ENCODE assay signal across 14 mouse cellular contexts in the genomic region with DNA sequence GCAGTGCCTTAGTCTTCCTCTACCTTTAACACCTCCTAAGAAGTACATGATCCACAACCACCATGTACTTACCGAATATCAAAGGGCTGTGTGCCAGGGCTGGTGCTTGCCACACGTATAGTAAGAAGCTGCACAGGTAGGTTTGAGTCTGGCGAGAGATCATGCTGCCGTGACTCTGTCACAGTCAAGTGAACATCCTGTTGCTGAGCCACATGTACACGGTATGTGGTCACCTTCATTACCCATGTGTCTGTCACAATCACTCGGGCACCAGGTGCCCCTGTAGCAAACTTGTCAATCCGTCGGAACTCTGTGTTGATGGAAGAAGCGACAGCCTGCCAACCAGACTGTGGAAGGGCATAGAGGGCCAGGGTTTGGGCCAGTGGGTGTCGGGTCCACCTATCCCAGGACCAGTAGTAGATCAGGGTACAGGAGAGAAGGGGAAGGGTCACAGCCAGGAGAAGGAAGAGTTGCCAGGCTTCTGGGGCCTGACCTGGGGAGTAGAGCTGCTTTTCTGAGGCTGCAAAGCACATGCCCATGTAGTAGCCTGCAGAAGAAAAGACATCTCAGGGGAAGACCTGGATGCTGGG. TPM values are rescaled to one million over a fixed set of nuclear protein-coding genes. Genes with fewer than 3 reads are reported as not detected.
DNase-seq lines count a peak whose midpoint lies in the region; ATAC-seq and TF ChIP-seq lines count a peak whose summit lies in the region.
"Had no signal": no experiment of that assay in that cellular context is flagged by ENCODE, and none has a peak within 500 bp of the region (broad histone marks: within the 10 kb centered on the region; RNA-seq: fewer than 3 reads in every experiment).

No protein-coding gene starts in this region.

- no peak for TF ChIP-seq CTCF in gastrocnemius, adult 2 months (IDR thresholded peaks at IDR 0.05)
- TF ChIP-seq CTCF in layer of hippocampus, adult 2 months (conservative IDR thresholded peaks at IDR 0.05), result no peak
- no peak for TF ChIP-seq CTCF in stomach, postnatal 0 days (IDR thresholded peaks at IDR 0.05; ENCODE audit: low read depth)

- H3K4me1 ChIP-seq in stomach, embryonic 15.5 days, result peaks cover 33% of the 10 kb centered on the region
- 0 out of 2 replicates have a peak, but pooled peaks cover 4% of the 10 kb centered on the region for H3K4me1 ChIP-seq in stomach, postnatal 0 days (replicated peaks; ENCODE audit: control insufficient read depth, insufficient read depth)

- ATAC-seq in stomach, embryonic 15.5 days (ENCODE audit: insufficient read depth, low FRiP score, low read depth), result no peak
- no peak for ATAC-seq in stomach, postnatal 0 days (ENCODE audit: low FRiP score, low TSS enrichment)
- ATAC-seq: CD4-positive, CD25-positive, alpha-beta regulatory T cell, adult 4 months had no signal

- H3K9me3 ChIP-seq in stomach, embryonic 15.5 days, result no peaks in the 10 kb centered on the region
- H3K9me3 ChIP-seq in stomach, postnatal 0 days (ENCODE audit: control insufficient read depth, low read length), result no peaks in the 10 kb centered on the region
- H3K9me3 ChIP-seq: hindbrain, embryonic 12.5 days had no signal

- WGBS in stomach, embryonic 15.5 days, result 90% methylated on average over 10 of the region's 10 CpGs
- WGBS in stomach, postnatal 0 days, result 95% methylated on average over 10 of the region's 10 CpGs

- peak overlapping the region; percentile 84 for H3K4me3 ChIP-seq in gastrocnemius, adult 2 months
- H3K4me3 ChIP-seq in layer of hippocampus, adult 2 months, result no peak overlapping the region
- 0 out of 2 replicates have a peak overlapping the region, but pooled peaks have one; percentile 0 for H3K4me3 ChIP-seq in stomach, embryonic 15.5 days (replicated peaks)
- no peak overlapping the region for H3K4me3 ChIP-seq in stomach, postnatal 0 days (ENCODE audit: low read depth, low read length)
- H3K4me3 ChIP-seq: hindbrain, embryonic 12.5 days had no signal

- no peaks in the 10 kb centered on the region for H3K27me3 ChIP-seq in stomach, embryonic 15.5 days (replicated peaks)
- no peaks in the 10 kb centered on the region for H3K27me3 ChIP-seq in stomach, postnatal 0 days (ENCODE audit: control insufficient read depth, insufficient read depth, low read length)
- H3K27me3 ChIP-seq in splenic B cell, adult 2 months (ENCODE audit: control insufficient read depth, insufficient read depth, low read length, poor library complexity, severe bottlenecking), result no peaks in the 10 kb centered on the region
- H3K27me3 ChIP-seq: hindbrain, embryonic 12.5 days had no signal

- H3K36me3 ChIP-seq in stomach, embryonic 15.5 days, result peaks cover 21% of the 10 kb centered on the region
- no peaks in the 10 kb centered on the region; the same call in 1 of the 2 replicates for H3K36me3 ChIP-seq in stomach, postnatal 0 days (ENCODE audit: control insufficient read depth, insufficient read depth, low read length)
- no peaks in the 10 kb centered on the region; the same call in none of the 2 replicates for H3K36me3 ChIP-seq in splenic B cell, adult 2 months (ENCODE audit: control insufficient read depth, insufficient read depth, low read length, poor library complexity, severe bottlenecking)

- H3K4me2 ChIP-seq in stomach, embryonic 15.5 days, result no peak overlapping the region
- H3K4me2 ChIP-seq in stomach, postnatal 0 days (replicated peaks; ENCODE audit: low read depth), result no peak overlapping the region
- H3K4me2 ChIP-seq: hindbrain, embryonic 12.5 days had no signal

- H3K9ac ChIP-seq in stomach, embryonic 15.5 days, result 0 out of 2 replicates have a peak overlapping the region, but pooled peaks have one; percentile 12
- no peak overlapping the region for H3K9ac ChIP-seq in stomach, postnatal 0 days (ENCODE audit: low read length)
- H3K9ac ChIP-seq: hindbrain, embryonic 12.5 days had no signal

- peak overlapping the region; percentile 98 for H3K27ac ChIP-seq in gastrocnemius, adult 2 months
- H3K27ac ChIP-seq in layer of hippocampus, adult 2 months, result 0 out of 2 replicates have a peak overlapping the region, but pooled peaks have one; percentile 18
- H3K27ac ChIP-seq in stomach, embryonic 15.5 days, result no peak overlapping the region
- H3K27ac ChIP-seq in stomach, postnatal 0 days (replicated peaks), result no peak overlapping the region
- H3K27ac ChIP-seq: hindbrain, embryonic 12.5 days; macrophage had no signal

- intact Hi-C loops in gastrocnemius, adult 2 months (cut with DNase I), result no loop called here

- peak; percentile 26 for DNase-seq in gastrocnemius, adult 2 months
- no peak for DNase-seq in gastrocnemius, postnatal 25 days
- DNase-seq in layer of hippocampus, adult 2 months (ENCODE audit: low spot score in 2 of 2), result no peak
- no peak for DNase-seq in layer of hippocampus, postnatal 10 days (ENCODE audit: low spot score in 2 of 2)
- no peak for DNase-seq in stomach, postnatal 0 days (ENCODE audit: low spot score)
- DNase-seq in splenic B cell, adult 2 months (ENCODE audit: low read depth, low spot score), result peak; percentile 67
- no peak for DNase-seq in urinary bladder, postnatal 36 days (ENCODE audit: low spot score in 2 of 2)
- DNase-seq: kidney, adult 8-10 months; right cerebral cortex, adult 18-20 months; thymus, postnatal 25 days had no signal

- no peak for TF ChIP-seq EP300 in stomach, postnatal 0 days (optimal IDR thresholded peaks at IDR 0.05)

RNA-seq across cellular contexts. Expression of a gene that starts 2.6 kb away (rescaled TPM):
- total RNA-seq in gastrocnemius, adult 2 months (2021), result 1 to 10 TPM in 1 of 2 experiments, under 1 TPM in 1; 0.97 to 1.3 TPM
- 1 to 10 TPM; 1.7 to 2.5 TPM for total RNA-seq in gastrocnemius, postnatal 25 days (2021)
- total RNA-seq in layer of hippocampus, adult 2 months (2021), result 1 to 10 TPM; 5.7 to 7.9 TPM
- 10 to 100 TPM; 12.4 to 14.1 TPM for total RNA-seq in layer of hippocampus, postnatal 10 days (2021)
- 155 and 165 TPM in 2 replicates for polyA plus RNA-seq in stomach, embryonic 15.5 days (2015; fragmentation: Nextera tagmentation; extraction: Ambion mirVana)
- 33.8 and 44.0 TPM in 2 replicates for polyA plus RNA-seq in stomach, postnatal 0 days (2015; fragmentation: Nextera tagmentation; extraction: Ambion mirVana)

RNA-seq across cellular contexts. Expression of a gene that starts 2.9 kb away (rescaled TPM):
- 10 to 100 TPM in 1 of 2 experiments, 1 to 10 TPM in 1; 9.0 to 11.7 TPM for total RNA-seq in gastrocnemius, adult 2 months (2021)
- total RNA-seq in gastrocnemius, postnatal 25 days (2021), result 1 to 10 TPM; 8.0 to 8.2 TPM
- total RNA-seq in layer of hippocampus, adult 2 months (2021), result 10 to 100 TPM; 24.0 to 25.2 TPM
- 10 to 100 TPM; 21.4 to 22.4 TPM for total RNA-seq in layer of hippocampus, postnatal 10 days (2021)
- polyA plus RNA-seq in stomach, embryonic 15.5 days (2015; fragmentation: Nextera tagmentation; extraction: Ambion mirVana), result 33.7 and 35.6 TPM in 2 replicates
- 16.7 and 17.4 TPM in 2 replicates for polyA plus RNA-seq in stomach, postnatal 0 days (2015; fragmentation: Nextera tagmentation; extraction: Ambion mirVana)

RNA-seq across cellular contexts. Expression of a gene that starts 3.0 kb away (rescaled TPM):
- total RNA-seq in gastrocnemius, adult 2 months (2021), result 1 to 10 TPM; 6.3 to 7.7 TPM
- total RNA-seq in gastrocnemius, postnatal 25 days (2021), result 1 to 10 TPM; 7.3 to 8.2 TPM
- 10 to 100 TPM; 20.5 to 21.5 TPM for total RNA-seq in layer of hippocampus, adult 2 months (2021)
- 10 to 100 TPM; 28.7 to 31.7 TPM for total RNA-seq in layer of hippocampus, postnatal 10 days (2021)
- 208 and 215 TPM in 2 replicates for polyA plus RNA-seq in stomach, embryonic 15.5 days (2015; fragmentation: Nextera tagmentation; extraction: Ambion mirVana)
- 84.0 and 87.3 TPM in 2 replicates for polyA plus RNA-seq in stomach, postnatal 0 days (2015; fragmentation: Nextera tagmentation; extraction: Ambion mirVana)

RNA-seq across cellular contexts. Expression of a gene that starts 25.6 kb away (rescaled TPM):
- under 1 TPM in 1 of 2 experiments, not detected in 1; 0.64 TPM for total RNA-seq in gastrocnemius, adult 2 months (2021)
- under 1 TPM; 0.51 to 0.88 TPM for total RNA-seq in gastrocnemius, postnatal 25 days (2021)
- under 1 TPM; 0.90 to 0.98 TPM for total RNA-seq in layer of hippocampus, adult 2 months (2021)
- total RNA-seq in layer of hippocampus, postnatal 10 days (2021), result under 1 TPM in 1 of 2 experiments, not detected in 1; 0.73 TPM
- polyA plus RNA-seq in stomach, embryonic 15.5 days (2015; fragmentation: Nextera tagmentation; extraction: Ambion mirVana), result 0.17 and 0.58 TPM in 2 replicates
- polyA plus RNA-seq in stomach, postnatal 0 days (2015; fragmentation: Nextera tagmentation; extraction: Ambion mirVana), result 0.25 and 0.42 TPM in 2 replicates

RNA-seq across cellular contexts. Expression of a gene that starts 25.9 kb away (rescaled TPM):
- 10 to 100 TPM; 59.4 to 68.6 TPM for total RNA-seq in gastrocnemius, adult 2 months (2021)
- 10 to 100 TPM; 50.2 to 59.6 TPM for total RNA-seq in gastrocnemius, postnatal 25 days (2021)
- 10 to 100 TPM; 25.2 to 29.5 TPM for total RNA-seq in layer of hippocampus, adult 2 months (2021)
- total RNA-seq in layer of hippocampus, postnatal 10 days (2021), result 10 to 100 TPM; 20.4 to 24.0 TPM
- 52.9 and 53.9 TPM in 2 replicates for polyA plus RNA-seq in stomach, embryonic 15.5 days (2015; fragmentation: Nextera tagmentation; extraction: Ambion mirVana)
- polyA plus RNA-seq in stomach, postnatal 0 days (2015; fragmentation: Nextera tagmentation; extraction: Ambion mirVana), result 44.9 and 45.0 TPM in 2 replicates

Comparison
In these comparisons a context has a peak if more than half of its experiments do, and no peak if none do; other contexts are left out.
1. DNase-seq: peak in gastrocnemius, adult 2 months (single experiment) and splenic B cell, adult 2 months (single experiment); none in gastrocnemius, postnatal 25 days (single experiment), layer of hippocampus, adult 2 months (0 of 2), layer of hippocampus, postnatal 10 days (0 of 2), stomach, postnatal 0 days (single experiment) and urinary bladder, postnatal 36 days (0 of 2).
2. H3K4me3 ChIP-seq: peak in gastrocnemius, adult 2 months (single experiment) and stomach, embryonic 15.5 days (single experiment); none in layer of hippocampus, adult 2 months (single experiment) and stomach, postnatal 0 days (single experiment).
3. H3K27ac ChIP-seq: peak in gastrocnemius, adult 2 months (single experiment) and layer of hippocampus, adult 2 months (single experiment); none in stomach, embryonic 15.5 days (single experiment) and stomach, postnatal 0 days (single experiment).